Mouse (Mus musculus): ENCODE results near the gene Gp1bb. TPM values are rescaled to one million over a fixed set of nuclear protein-coding genes. Genes with fewer than 3 reads are reported as not detected.

Gene Gp1bb
- polyA plus RNA-seq, 1 experiment from 2014 or later = 9.5 TPM

- ATAC-seq (ENCODE audit: low FRiP score) (no peak), DNase-seq (ENCODE audit: low spot score) (peak; percentile 2)
- Histone ChIP-seq H3K4me2 (replicated peaks; ENCODE audit: low read depth, low read length) (no peak overlapping the region), H3K4me1 (replicated peaks; ENCODE audit: control insufficient read depth, insufficient read depth, low read length) (peaks cover 10% of the 10 kb centered on the region), H3K27ac (ENCODE audit: low read depth, low read length) (no peak overlapping the region), H3K4me3 (ENCODE audit: low read depth, low read length) (no peak overlapping the region), H3K36me3 (ENCODE audit: control insufficient read depth, insufficient read depth, low read length) (peaks cover 5% of the 10 kb centered on the region; the same call in 1 of the 2 replicates), H3K9ac (ENCODE audit: low read depth, low read length) (no peak overlapping the region), H3K9me3 (ENCODE audit: control insufficient read depth, low read length) (no peaks in the 10 kb centered on the region), H3K27me3 (ENCODE audit: control insufficient read depth, insufficient read depth, low read length) (peaks cover 69% of the 10 kb centered on the region)
- WGBS = 20% methylated on average over 4 of the region's 4 CpGs
Observed at GRCm38 (mm10) chr16:18619110-18619509, 3.1 kb downstream of the Gp1bb start.

- 43% methylated on average over 2 of the region's 2 CpGs for WGBS
- H3K4me3 ChIP-seq (ENCODE audit: low read depth, low read length) = no peak overlapping the region
- no peak for ATAC-seq (ENCODE audit: low FRiP score)
Observed at GRCm38 (mm10) chr16:18618297-18618696, 3.9 kb downstream of the Gp1bb start.

GRCm38 (mm10) chr16:18617370-18618065, 4.7 kb downstream of the Gp1bb start:
- no peaks in the 10 kb centered on the region for H3K9me3 ChIP-seq (ENCODE audit: control insufficient read depth, low read length)
- no peak overlapping the region for H3K9ac ChIP-seq (ENCODE audit: low read depth, low read length)
- no peak overlapping the region for H3K27ac ChIP-seq (ENCODE audit: low read depth, low read length)
- peaks cover 53% of the 10 kb centered on the region for H3K27me3 ChIP-seq (ENCODE audit: control insufficient read depth, insufficient read depth, low read length)
- H3K4me2 ChIP-seq (replicated peaks; ENCODE audit: low read depth, low read length) = peak overlapping the region; percentile 20
- H3K4me1 ChIP-seq (replicated peaks; ENCODE audit: control insufficient read depth, insufficient read depth, low read length) = peaks cover 11% of the 10 kb centered on the region
- WGBS = 1% methylated on average over 27 of the region's 27 CpGs
- DNase-seq (ENCODE audit: low spot score) (peak; percentile 96), ATAC-seq (ENCODE audit: low FRiP score) (peak; percentile 32)
- peaks cover under 1% of the 10 kb centered on the region; the same call in 1 of the 2 replicates for H3K36me3 ChIP-seq (ENCODE audit: control insufficient read depth, insufficient read depth, low read length)
- H3K4me3 ChIP-seq (ENCODE audit: low read depth, low read length) = no peak overlapping the region

More at GRCm38 (mm10) chr16:18618297-18618696, 3.9 kb downstream of the Gp1bb start:
- Histone ChIP-seq H3K9ac (ENCODE audit: low read depth, low read length) (no peak overlapping the region), H3K4me2 (replicated peaks; ENCODE audit: low read depth, low read length) (no peak overlapping the region), H3K9me3 (ENCODE audit: control insufficient read depth, low read length) (no peaks in the 10 kb centered on the region), H3K27me3 (ENCODE audit: control insufficient read depth, insufficient read depth, low read length) (peaks cover 61% of the 10 kb centered on the region), H3K27ac (ENCODE audit: low read depth, low read length) (no peak overlapping the region), H3K36me3 (ENCODE audit: control insufficient read depth, insufficient read depth, low read length) (peaks cover 5% of the 10 kb centered on the region; the same call in 1 of the 2 replicates), H3K4me1 (replicated peaks; ENCODE audit: control insufficient read depth, insufficient read depth, low read length) (peaks cover 10% of the 10 kb centered on the region)
- peak; percentile 6 for DNase-seq (ENCODE audit: low spot score)

GRCm38 (mm10) chr16:18613301-18613700, 8.9 kb downstream of the Gp1bb start:
- WGBS = 88% methylated on average over 3 of the region's 3 CpGs
- Histone ChIP-seq H3K27me3 (ENCODE audit: control insufficient read depth, insufficient read depth, low read length) (peaks cover 11% of the 10 kb centered on the region), H3K27ac (ENCODE audit: low read depth, low read length) (no peak overlapping the region), H3K9ac (ENCODE audit: low read depth, low read length) (no peak overlapping the region), H3K36me3 (ENCODE audit: control insufficient read depth, insufficient read depth, low read length) (no peaks in the 10 kb centered on the region), H3K4me1 (replicated peaks; ENCODE audit: control insufficient read depth, insufficient read depth, low read length) (peaks cover 6% of the 10 kb centered on the region; the same call in 1 of the 2 replicates), H3K4me3 (ENCODE audit: low read depth, low read length) (no peak overlapping the region), H3K4me2 (replicated peaks; ENCODE audit: low read depth, low read length) (no peak overlapping the region), H3K9me3 (ENCODE audit: control insufficient read depth, low read length) (no peaks in the 10 kb centered on the region)
- DNase-seq (ENCODE audit: low spot score) (no peak), ATAC-seq (ENCODE audit: low FRiP score) (no peak)

- WGBS = 47% methylated on average over 13 of the region's 13 CpGs
- DNase-seq (ENCODE audit: low spot score) (no peak), ATAC-seq (ENCODE audit: low FRiP score) (no peak)
- H3K27me3 ChIP-seq (ENCODE audit: control insufficient read depth, insufficient read depth, low read length) = peaks cover 4% of the 10 kb centered on the region; the same call in 1 of the 2 replicates
- H3K36me3 ChIP-seq (ENCODE audit: control insufficient read depth, insufficient read depth, low read length) = no peaks in the 10 kb centered on the region
- H3K4me2 ChIP-seq (replicated peaks; ENCODE audit: low read depth, low read length) = no peak overlapping the region
- no peak overlapping the region for H3K4me3 ChIP-seq (ENCODE audit: low read depth, low read length)
- no peak overlapping the region for H3K27ac ChIP-seq (ENCODE audit: low read depth, low read length)
- peaks cover 6% of the 10 kb centered on the region; the same call in 1 of the 2 replicates for H3K4me1 ChIP-seq (replicated peaks; ENCODE audit: control insufficient read depth, insufficient read depth, low read length)
- H3K9ac ChIP-seq (ENCODE audit: low read depth, low read length) = no peak overlapping the region
- H3K9me3 ChIP-seq (ENCODE audit: control insufficient read depth, low read length) = no peaks in the 10 kb centered on the region
Observed at GRCm38 (mm10) chr16:18611752-18612151, 10.5 kb downstream of the Gp1bb start.

- DNase-seq (ENCODE audit: low spot score) (no peak), ATAC-seq (ENCODE audit: low FRiP score) (no peak)
- peaks cover 6% of the 10 kb centered on the region; the same call in 1 of the 2 replicates for H3K4me1 ChIP-seq (replicated peaks; ENCODE audit: control insufficient read depth, insufficient read depth, low read length)
- WGBS = 83% methylated on average over 2 of the region's 2 CpGs
- H3K4me3 ChIP-seq (ENCODE audit: low read depth, low read length) = no peak overlapping the region
- no peak overlapping the region for H3K27ac ChIP-seq (ENCODE audit: low read depth, low read length)
- no peak overlapping the region for H3K9ac ChIP-seq (ENCODE audit: low read depth, low read length)
- no peak overlapping the region for H3K4me2 ChIP-seq (replicated peaks; ENCODE audit: low read depth, low read length)
- H3K27me3 ChIP-seq (ENCODE audit: control insufficient read depth, insufficient read depth, low read length) = no peaks in the 10 kb centered on the region
- H3K9me3 ChIP-seq (ENCODE audit: control insufficient read depth, low read length) = no peaks in the 10 kb centered on the region
- H3K36me3 ChIP-seq (ENCODE audit: control insufficient read depth, insufficient read depth, low read length) = no peaks in the 10 kb centered on the region
Observed at GRCm38 (mm10) chr16:18609099-18609498, 13.1 kb downstream of the Gp1bb start.

GRCm38 (mm10) chr16:18608226-18608625, 14.0 kb downstream of the Gp1bb start:
- Histone ChIP-seq H3K9me3 (ENCODE audit: control insufficient read depth, low read length) (no peaks in the 10 kb centered on the region), H3K4me3 (ENCODE audit: low read depth, low read length) (no peak overlapping the region), H3K4me2 (replicated peaks; ENCODE audit: low read depth, low read length) (no peak overlapping the region), H3K36me3 (ENCODE audit: control insufficient read depth, insufficient read depth, low read length) (no peaks in the 10 kb centered on the region), H3K9ac (ENCODE audit: low read depth, low read length) (no peak overlapping the region), H3K27ac (ENCODE audit: low read depth, low read length) (no peak overlapping the region), H3K4me1 (replicated peaks; ENCODE audit: control insufficient read depth, insufficient read depth, low read length) (peaks cover 6% of the 10 kb centered on the region; the same call in 1 of the 2 replicates), H3K27me3 (ENCODE audit: control insufficient read depth, insufficient read depth, low read length) (no peaks in the 10 kb centered on the region)
- 5% methylated on average over 11 of the region's 11 CpGs for WGBS
- no peak for ATAC-seq (ENCODE audit: low FRiP score)
- no peak for DNase-seq (ENCODE audit: low spot score)

GRCm38 (mm10) chr16:18605705-18606104, 16.5 kb downstream of the Gp1bb start:
- Histone ChIP-seq H3K4me1 (replicated peaks; ENCODE audit: control insufficient read depth, insufficient read depth, low read length) (no peaks in the 10 kb centered on the region), H3K27me3 (ENCODE audit: control insufficient read depth, insufficient read depth, low read length) (no peaks in the 10 kb centered on the region), H3K27ac (ENCODE audit: low read depth, low read length) (no peak overlapping the region), H3K9ac (ENCODE audit: low read depth, low read length) (no peak overlapping the region), H3K9me3 (ENCODE audit: control insufficient read depth, low read length) (no peaks in the 10 kb centered on the region), H3K36me3 (ENCODE audit: control insufficient read depth, insufficient read depth, low read length) (no peaks in the 10 kb centered on the region), H3K4me3 (ENCODE audit: low read depth, low read length) (no peak overlapping the region), H3K4me2 (replicated peaks; ENCODE audit: low read depth, low read length) (no peak overlapping the region)
- no peak for DNase-seq (ENCODE audit: low spot score)
- ATAC-seq (ENCODE audit: low FRiP score) = no peak
- WGBS = 65% methylated on average over 5 of the region's 5 CpGs

- DNase-seq (ENCODE audit: low spot score) (no peak), ATAC-seq (ENCODE audit: low FRiP score) (no peak)
- H3K4me1 ChIP-seq (replicated peaks; ENCODE audit: control insufficient read depth, insufficient read depth, low read length) = no peaks in the 10 kb centered on the region
- H3K4me2 ChIP-seq (replicated peaks; ENCODE audit: low read depth, low read length) = no peak overlapping the region
- no peak overlapping the region for H3K4me3 ChIP-seq (ENCODE audit: low read depth, low read length)
- 59% methylated on average over 8 of the region's 8 CpGs for WGBS
- H3K36me3 ChIP-seq (ENCODE audit: control insufficient read depth, insufficient read depth, low read length) = no peaks in the 10 kb centered on the region
- H3K9me3 ChIP-seq (ENCODE audit: control insufficient read depth, low read length) = no peaks in the 10 kb centered on the region
- no peaks in the 10 kb centered on the region for H3K27me3 ChIP-seq (ENCODE audit: control insufficient read depth, insufficient read depth, low read length)
- H3K9ac ChIP-seq (ENCODE audit: low read depth, low read length) = no peak overlapping the region
- H3K27ac ChIP-seq (ENCODE audit: low read depth, low read length) = no peak overlapping the region
Observed at GRCm38 (mm10) chr16:18604267-18604701, 17.9 kb downstream of the Gp1bb start.
